Mouse (Mus musculus): ENCODE measurements around the gene Sufu.

The Sufu gene

GRCm38 (mm10) chr19:46426488-46426887 is 29.8 kb downstream of the Sufu start:
- no peak for DNase-seq (ENCODE audit: extremely low read depth, low read depth, low spot score)

- no peak for DNase-seq (ENCODE audit: extremely low read depth, low read depth, low spot score)
Measured at GRCm38 (mm10) chr19:46429250-46429649, 32.6 kb downstream of the Sufu start.

GRCm38 (mm10) chr19:46433712-46434111 is 37.0 kb downstream of the Sufu start:
- DNase-seq (ENCODE audit: extremely low read depth, low read depth, low spot score) = no peak

- DNase-seq (ENCODE audit: extremely low read depth, low read depth, low spot score) = no peak
Measured at GRCm38 (mm10) chr19:46434148-46434547, 37.5 kb downstream of the Sufu start.

- DNase-seq (ENCODE audit: extremely low read depth, low read depth, low spot score) = no peak
Measured at GRCm38 (mm10) chr19:46434591-46434990, 37.9 kb downstream of the Sufu start.

GRCm38 (mm10) chr19:46435492-46435891 is 38.8 kb downstream of the Sufu start:
- DNase-seq (ENCODE audit: extremely low read depth, low read depth, low spot score) = no peak

- DNase-seq (ENCODE audit: extremely low read depth, low read depth, low spot score) = no peak
Measured at GRCm38 (mm10) chr19:46443509-46443908, 46.8 kb downstream of the Sufu start.

GRCm38 (mm10) chr19:46444209-46444608 is 47.5 kb downstream of the Sufu start:
- no peak for DNase-seq (ENCODE audit: extremely low read depth, low read depth, low spot score)

- DNase-seq (ENCODE audit: extremely low read depth, low read depth, low spot score) = no peak
Measured at GRCm38 (mm10) chr19:46445641-46446040, 48.9 kb downstream of the Sufu start.

- no peak for DNase-seq (ENCODE audit: extremely low read depth, low read depth, low spot score)
Measured at GRCm38 (mm10) chr19:46446436-46447020, 49.8 kb downstream of the Sufu start.

GRCm38 (mm10) chr19:46447110-46447509 is 50.4 kb downstream of the Sufu start:
- DNase-seq (ENCODE audit: extremely low read depth, low read depth, low spot score) = no peak

GRCm38 (mm10) chr19:46447911-46448310 is 51.2 kb downstream of the Sufu start:
- DNase-seq (ENCODE audit: extremely low read depth, low read depth, low spot score) = no peak

- DNase-seq (ENCODE audit: extremely low read depth, low read depth, low spot score) = no peak
Measured at GRCm38 (mm10) chr19:46449261-46450005, 52.7 kb downstream of the Sufu start.

- DNase-seq (ENCODE audit: extremely low read depth, low read depth, low spot score) = no peak
Measured at GRCm38 (mm10) chr19:46452052-46452827, 55.5 kb downstream of the Sufu start.

GRCm38 (mm10) chr19:46452916-46453315 is 56.2 kb downstream of the Sufu start:
- no peak for DNase-seq (ENCODE audit: extremely low read depth, low read depth, low spot score)

GRCm38 (mm10) chr19:46454126-46454880 is 57.6 kb downstream of the Sufu start:
- DNase-seq (ENCODE audit: extremely low read depth, low read depth, low spot score) = no peak

- DNase-seq (ENCODE audit: extremely low read depth, low read depth, low spot score) = no peak
Measured at GRCm38 (mm10) chr19:46455032-46455431, 58.3 kb downstream of the Sufu start.

- no peak for DNase-seq (ENCODE audit: extremely low read depth, low read depth, low spot score)
Measured at GRCm38 (mm10) chr19:46455556-46455955, 58.9 kb downstream of the Sufu start.

- DNase-seq (ENCODE audit: extremely low read depth, low read depth, low spot score) = no peak
Measured at GRCm38 (mm10) chr19:46456018-46456735, 59.5 kb downstream of the Sufu start.

- no peak for DNase-seq (ENCODE audit: extremely low read depth, low read depth, low spot score)
Measured at GRCm38 (mm10) chr19:46457798-46458197, 61.1 kb downstream of the Sufu start.

- DNase-seq (ENCODE audit: extremely low read depth, low read depth, low spot score) = no peak
Measured at GRCm38 (mm10) chr19:46459256-46459655, 62.6 kb downstream of the Sufu start.
